Mouse (Mus musculus) C2C12 (cell line): ENCODE measurements around the gene Abraxas1.

ENCODE experiments used
- CEBPB ChIP-seq: IDR thresholded peaks from one replicate; pipeline ENCODE4 v1.6.1; 2011; ENCODE audit warnings: low read depth, mild to moderate bottlenecking, control low read depth, moderate library complexity
- CTCF ChIP-seq: IDR thresholded peaks from one replicate; pipeline ENCODE4 v1.5.1; 2011; ENCODE audit not compliant: control insufficient read depth, insufficient read depth, insufficient read length
- MAX ChIP-seq: IDR thresholded peaks from one replicate; pipeline ENCODE4 v1.6.1; 2011; ENCODE audit warnings: mild to moderate bottlenecking, control low read depth
- USF1 ChIP-seq: IDR thresholded peaks from one replicate; pipeline ENCODE4 v1.6.1; 2011; ENCODE audit warnings: low read depth, mild to moderate bottlenecking, control low read depth, moderate library complexity

DNA sequence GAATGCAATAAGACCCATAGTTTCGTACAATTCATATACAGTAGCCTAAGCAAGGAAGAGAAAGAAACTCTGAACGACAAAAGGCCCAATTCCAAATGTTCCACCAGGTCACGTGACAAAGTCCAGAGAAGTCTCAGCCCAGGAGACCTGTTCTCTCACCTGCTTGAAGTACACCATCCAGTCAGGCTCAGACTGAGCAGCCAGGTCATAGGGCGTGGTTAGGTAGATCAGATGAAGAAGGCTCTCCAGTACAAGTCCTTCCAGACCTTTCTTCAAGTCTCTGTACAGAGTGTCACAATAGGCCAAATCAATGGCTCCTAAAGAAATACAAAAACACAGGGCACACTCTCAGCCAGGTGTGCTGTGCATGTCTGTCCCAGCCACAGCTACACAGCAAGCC lies 49.2 kb downstream of the Abraxas1 start:
- TF ChIP-seq CTCF (no peak), CEBPB (no peak), USF1 (no peak), MAX (no peak)
